Mouse (Mus musculus) macrophage (primary cell): Measurements from ENCODE around the gene Osm. TPM values are rescaled to one million over a fixed set of nuclear protein-coding genes. Genes with fewer than 3 reads are reported as not detected.

Experiments
- H3K27ac ChIP-seq: fragments of 350-480 bp; formaldehyde crosslinking; 2 replicates; pipeline ENCODE4 v1.9.0; 2021
- H3K36me3 ChIP-seq: fragments of 350-480 bp; formaldehyde crosslinking; 2 replicates; pipeline ENCODE4 v1.9.0; 2021; ENCODE audit errors: inconsistent target
- H3K4me3 ChIP-seq: fragments of 350-480 bp; formaldehyde crosslinking; 2 replicates; pipeline ENCODE4 v1.9.0; 2021; ENCODE audit errors: inconsistent target
- H3K79me2 ChIP-seq: fragments of 350-480 bp; formaldehyde crosslinking; 2 replicates; pipeline ENCODE4 v1.9.0; 2021; ENCODE audit errors: inconsistent target
- WGBS: methylation state at CpG from one replicate; pipeline ENCODE4 v1.1.7; 2026; ENCODE audit warnings: inconsistent platforms; ENCODE audit not compliant: missing documents; 5-methylcytosine and 5-hydroxymethylcytosine counted together
- polyA plus RNA-seq: library from polyadenylated mRNA; stranded (reverse); fragments of 250-400 nt; gene quantifications from 3 replicates; pipeline ENCODE4 v1.2.4, GENCODE M21; 2018; ENCODE audit warnings: inconsistent platforms

The Osm gene
- polyA plus RNA-seq, 1 experiment from 2014 or later: 9.4 TPM

DNA sequence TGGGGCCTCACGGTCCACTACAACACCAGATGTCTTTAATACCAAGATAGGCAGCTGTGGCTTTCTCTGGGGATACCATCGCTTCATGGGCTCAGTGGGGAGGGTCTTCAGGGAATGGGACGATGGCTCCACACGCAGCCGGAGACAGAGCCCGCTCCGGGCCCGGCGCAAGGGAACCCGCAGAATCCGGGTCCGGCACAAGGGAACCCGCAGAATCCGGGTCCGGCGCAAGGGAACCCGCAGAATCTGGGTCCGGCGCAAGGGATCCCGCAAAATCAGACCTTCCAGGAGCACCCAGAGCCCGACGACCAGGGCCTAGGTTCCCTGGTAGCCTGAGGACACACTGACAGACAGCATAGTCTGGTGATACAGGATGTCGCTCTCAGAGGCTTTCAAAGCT, 3.5 kb downstream of the Osm start:
- WGBS: 95% methylated on average over 23 of the region's 23 CpGs
- Histone ChIP-seq H3K79me2 (peaks cover 22% of the 10 kb centered on the region), H3K4me3 (no peak overlapping the region), H3K27ac (peak overlapping the region; percentile 41), H3K36me3 (peaks cover 12% of the 10 kb centered on the region; the same call in 1 of the 2 replicates)

DNA sequence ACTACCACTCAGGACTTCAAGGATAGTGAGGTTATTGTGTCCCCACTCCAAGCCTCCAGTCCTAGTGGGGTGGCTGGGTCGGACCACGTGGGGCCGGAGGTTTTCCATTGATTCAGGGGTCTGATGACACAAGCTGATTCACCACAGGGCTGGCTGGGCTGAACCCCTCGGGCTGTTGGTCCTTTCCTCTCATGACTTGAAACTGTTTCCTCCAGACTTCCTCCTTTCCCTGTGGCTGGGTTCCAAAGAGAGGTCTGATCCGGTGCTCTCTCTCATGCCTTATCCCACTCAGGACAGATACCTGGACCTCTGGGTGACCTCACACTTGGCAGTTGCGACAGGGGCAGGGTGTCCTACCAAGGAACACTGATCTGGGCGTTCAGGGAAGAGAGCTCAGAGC, 3.9 kb downstream of the Osm start:
- no peak overlapping the region for H3K4me3 ChIP-seq
- peaks cover 12% of the 10 kb centered on the region; the same call in 1 of the 2 replicates for H3K36me3 ChIP-seq
- H3K27ac ChIP-seq: peak overlapping the region; percentile 41
- 3% methylated on average over 7 of the region's 7 CpGs for WGBS
- peaks cover 22% of the 10 kb centered on the region for H3K79me2 ChIP-seq

GRCm38 (mm10) chr11:4241180-4241579, 5.0 kb downstream of the Osm start:
- H3K27ac ChIP-seq: no peak overlapping the region
- WGBS: 94% methylated on average over 4 of the region's 4 CpGs
- peaks cover 12% of the 10 kb centered on the region; the same call in 1 of the 2 replicates for H3K36me3 ChIP-seq
- H3K79me2 ChIP-seq: peaks cover 22% of the 10 kb centered on the region
- no peak overlapping the region for H3K4me3 ChIP-seq

DNA sequence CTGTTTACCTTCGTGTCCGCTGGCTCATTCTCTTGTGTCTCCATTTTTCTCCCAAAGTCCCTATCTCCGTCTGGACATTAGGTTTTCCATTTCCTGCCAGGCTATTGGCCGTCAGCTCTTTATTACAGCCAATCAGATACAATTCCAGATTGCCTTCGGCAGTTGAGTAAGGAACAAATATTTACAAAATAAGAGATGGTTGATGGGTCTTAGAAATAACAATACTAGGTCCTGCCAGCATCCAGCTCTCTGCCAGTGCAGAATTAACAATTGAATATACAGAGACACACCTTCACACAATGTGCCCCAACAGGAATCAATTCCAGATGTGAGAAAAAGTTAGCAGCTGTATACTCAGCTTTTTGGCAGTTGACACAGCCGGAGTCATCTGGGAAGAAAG, 9.9 kb downstream of the Osm start:
- Histone ChIP-seq H3K79me2 (no peaks in the 10 kb centered on the region; the same call in 1 of the 2 replicates), H3K4me3 (no peak overlapping the region), H3K27ac (no peak overlapping the region), H3K36me3 (no peaks in the 10 kb centered on the region)
- WGBS: 95% methylated on average over 6 of the region's 6 CpGs

GRCm38 (mm10) chr11:4246623-4247022, 10.4 kb downstream of the Osm start:
- no peaks in the 10 kb centered on the region for H3K36me3 ChIP-seq
- no peak overlapping the region for H3K4me3 ChIP-seq
- no peaks in the 10 kb centered on the region for H3K79me2 ChIP-seq
- no peak overlapping the region for H3K27ac ChIP-seq
- WGBS: 42% methylated on average over 4 of the region's 4 CpGs

DNA sequence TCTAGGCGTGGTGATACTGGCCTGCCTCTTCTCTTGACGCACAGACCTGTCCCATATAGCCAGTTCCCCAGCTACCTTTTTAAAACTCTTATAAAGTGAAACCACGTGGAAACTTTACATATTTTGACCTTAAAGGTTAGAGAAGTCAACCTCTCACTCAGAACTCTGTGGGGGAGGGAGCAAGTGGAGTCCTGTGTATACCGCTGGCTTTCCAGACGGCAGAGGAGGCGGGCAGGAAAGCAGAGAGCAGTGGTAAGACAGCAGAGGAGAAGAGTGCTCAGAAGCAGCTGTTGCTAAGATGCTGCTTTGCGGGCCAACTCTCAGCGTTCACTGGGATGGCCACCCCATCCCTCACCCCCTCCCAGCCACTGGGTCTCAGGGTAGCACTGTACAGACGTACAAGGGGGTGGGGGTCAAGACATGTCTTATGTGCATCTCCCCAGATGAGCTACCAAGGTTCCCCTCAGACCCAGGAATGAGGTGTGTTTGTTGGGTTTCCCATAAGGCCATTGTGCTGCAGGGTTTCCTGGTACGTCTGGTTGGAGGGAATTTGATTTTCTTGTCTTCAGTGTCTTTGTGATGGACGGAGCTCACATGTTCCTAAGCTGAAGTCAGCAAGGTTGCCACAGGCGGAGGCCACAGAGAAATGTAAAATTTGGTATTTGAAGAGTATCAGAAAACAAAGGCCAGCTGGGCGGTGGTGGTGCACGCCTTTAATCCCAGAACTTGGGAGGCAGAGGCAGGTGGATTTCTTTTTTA, 11.2 kb downstream of the Osm start:
- H3K4me3 ChIP-seq: no peak overlapping the region
- H3K79me2 ChIP-seq: no peaks in the 10 kb centered on the region
- 87% methylated on average over 13 of the region's 14 CpGs for WGBS
- H3K27ac ChIP-seq: no peak overlapping the region
- no peaks in the 10 kb centered on the region for H3K36me3 ChIP-seq

DNA sequence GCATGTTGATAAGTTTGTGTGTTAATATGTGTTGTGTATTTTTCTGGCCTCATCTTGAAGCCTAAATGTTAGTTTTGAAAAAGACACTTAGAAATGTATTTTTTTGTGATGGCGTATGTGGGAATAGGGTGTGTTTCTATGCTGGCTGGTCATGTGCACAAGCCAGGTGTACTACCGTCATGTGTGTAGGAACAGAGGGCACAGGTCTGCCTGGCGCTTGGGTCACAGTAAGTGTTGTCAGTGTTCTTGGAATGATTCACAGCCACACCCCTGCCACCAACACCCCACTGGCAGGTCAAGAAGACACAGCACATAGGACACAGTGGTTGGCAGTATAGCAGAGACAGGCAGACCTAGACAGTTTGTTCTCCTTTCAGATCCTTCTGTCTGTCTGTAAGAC, 12.9 kb downstream of the Osm start:
- 91% methylated on average over 3 of the region's 3 CpGs for WGBS
- H3K36me3 ChIP-seq: no peaks in the 10 kb centered on the region
- H3K4me3 ChIP-seq: no peak overlapping the region
- H3K79me2 ChIP-seq: no peaks in the 10 kb centered on the region
- no peak overlapping the region for H3K27ac ChIP-seq

DNA sequence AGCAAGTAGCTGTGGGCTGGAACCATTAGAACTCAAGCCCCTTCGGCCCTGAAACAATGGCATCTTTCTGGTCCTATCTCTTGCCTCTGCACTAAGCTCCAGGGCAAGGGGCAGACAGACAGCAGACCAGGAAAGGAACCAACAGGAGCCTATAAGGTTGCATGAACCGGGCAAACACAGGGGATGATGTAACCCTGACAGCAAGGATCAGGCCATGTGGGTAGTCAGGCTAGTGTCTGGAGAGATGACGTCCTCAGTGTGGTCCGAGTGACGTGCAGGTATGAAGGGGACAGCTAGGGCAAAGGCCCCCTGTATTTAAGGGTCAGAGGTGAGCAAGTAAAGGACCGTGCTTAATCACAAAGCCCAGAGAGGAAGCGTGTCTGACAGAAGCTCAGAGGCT, 14.1 kb downstream of the Osm start:
- Histone ChIP-seq H3K4me3 (no peak overlapping the region), H3K36me3 (no peaks in the 10 kb centered on the region), H3K27ac (no peak overlapping the region), H3K79me2 (no peaks in the 10 kb centered on the region)
- WGBS: 69% methylated on average over 7 of the region's 7 CpGs

DNA sequence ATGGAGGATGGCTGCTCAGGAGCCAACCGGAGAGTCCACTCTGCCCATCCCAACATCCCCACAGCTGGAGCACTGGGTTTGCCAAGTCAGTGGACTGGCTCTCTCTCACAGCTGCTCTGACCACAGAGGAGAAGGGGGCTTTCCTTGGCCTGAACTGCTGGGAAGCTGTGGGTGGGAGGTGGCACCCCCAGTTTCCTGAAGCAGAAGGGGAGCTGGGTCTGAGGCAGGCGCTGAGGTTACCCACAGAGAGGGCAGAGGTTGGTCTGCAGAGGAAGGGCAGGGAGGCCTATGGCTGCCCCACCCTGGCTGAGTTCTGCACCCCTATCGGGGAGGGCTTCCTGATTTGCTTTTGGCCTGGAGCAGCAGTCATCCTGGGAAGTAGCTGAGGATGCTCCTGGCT, 15.2 kb downstream of the Osm start:
- WGBS: 56% methylated on average over 3 of the region's 3 CpGs
- H3K36me3 ChIP-seq: no peaks in the 10 kb centered on the region
- H3K27ac ChIP-seq: no peak overlapping the region
- H3K4me3 ChIP-seq: no peak overlapping the region
- H3K79me2 ChIP-seq: no peaks in the 10 kb centered on the region

- H3K36me3 ChIP-seq: no peaks in the 10 kb centered on the region
- no peaks in the 10 kb centered on the region for H3K79me2 ChIP-seq
- WGBS: 79% methylated on average over 2 of the region's 2 CpGs
These were observed 16.7 kb downstream of the Osm start for GRCm38 (mm10) chr11:4252886-4253285.

GRCm38 (mm10) chr11:4256846-4257607, 20.8 kb downstream of the Osm start, which contains the start of gene Lif:
Gene Lif, plus strand, starts transcription at chr11:4257557.
- H3K79me2 ChIP-seq: no peaks in the 10 kb centered on the region
- H3K4me3 ChIP-seq: no peak within 1 kb of the TSS
- H3K36me3 ChIP-seq: no peaks in the 10 kb centered on the region
- 83% methylated on average over 9 of the region's 11 CpGs for WGBS
- H3K27ac ChIP-seq: peak within 1 kb of the TSS; percentile 21; the same call in 1 of the 2 replicates

More at GRCm38 (mm10) chr11:4252886-4253285, 16.7 kb downstream of the Osm start:
- Histone ChIP-seq H3K27ac (no peak overlapping the region), H3K4me3 (no peak overlapping the region)

GRCm38 (mm10) chr11:4257756-4258155, 21.5 kb downstream of the Osm start:
- H3K27ac ChIP-seq: no peak overlapping the region
- no peaks in the 10 kb centered on the region for H3K36me3 ChIP-seq
- no peaks in the 10 kb centered on the region for H3K79me2 ChIP-seq
- 84% methylated on average over 5 of the region's 5 CpGs for WGBS
- no peak overlapping the region for H3K4me3 ChIP-seq

GRCm38 (mm10) chr11:4258657-4259082, 22.4 kb downstream of the Osm start:
- WGBS: 0% methylated on average over 7 of the region's 7 CpGs
- Histone ChIP-seq H3K36me3 (no peaks in the 10 kb centered on the region), H3K79me2 (no peaks in the 10 kb centered on the region), H3K4me3 (no peak overlapping the region), H3K27ac (peak overlapping the region; percentile 21; the same call in 1 of the 2 replicates)

- Histone ChIP-seq H3K79me2 (no peaks in the 10 kb centered on the region), H3K27ac (no peak overlapping the region; the same call in 1 of the 2 replicates), H3K4me3 (no peak overlapping the region), H3K36me3 (no peaks in the 10 kb centered on the region)
- WGBS: 9% methylated on average over 14 of the region's 14 CpGs
These were observed 24.4 kb downstream of the Osm start for GRCm38 (mm10) chr11:4260463-4261187.

DNA sequence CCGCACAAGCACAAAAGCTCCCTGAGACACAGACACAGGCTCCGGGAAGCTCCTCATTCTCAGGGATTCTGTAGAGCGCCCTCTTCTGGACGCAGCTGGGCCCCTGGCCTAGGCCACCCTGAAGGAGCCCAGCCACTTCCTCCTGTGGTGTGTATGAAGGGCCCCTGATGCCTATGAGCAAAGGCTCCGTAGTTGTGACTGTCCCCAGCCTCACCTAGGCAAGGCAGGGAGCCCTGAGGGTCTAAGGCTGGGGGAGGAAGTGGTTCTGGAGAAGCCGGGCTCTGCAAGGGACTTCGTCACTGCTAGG, 24.9 kb downstream of the Osm start:
- 19% methylated on average over 7 of the region's 7 CpGs for WGBS
- Histone ChIP-seq H3K4me3 (no peak overlapping the region), H3K79me2 (no peaks in the 10 kb centered on the region), H3K27ac (no peak overlapping the region), H3K36me3 (no peaks in the 10 kb centered on the region)
